In the genomic region with DNA sequence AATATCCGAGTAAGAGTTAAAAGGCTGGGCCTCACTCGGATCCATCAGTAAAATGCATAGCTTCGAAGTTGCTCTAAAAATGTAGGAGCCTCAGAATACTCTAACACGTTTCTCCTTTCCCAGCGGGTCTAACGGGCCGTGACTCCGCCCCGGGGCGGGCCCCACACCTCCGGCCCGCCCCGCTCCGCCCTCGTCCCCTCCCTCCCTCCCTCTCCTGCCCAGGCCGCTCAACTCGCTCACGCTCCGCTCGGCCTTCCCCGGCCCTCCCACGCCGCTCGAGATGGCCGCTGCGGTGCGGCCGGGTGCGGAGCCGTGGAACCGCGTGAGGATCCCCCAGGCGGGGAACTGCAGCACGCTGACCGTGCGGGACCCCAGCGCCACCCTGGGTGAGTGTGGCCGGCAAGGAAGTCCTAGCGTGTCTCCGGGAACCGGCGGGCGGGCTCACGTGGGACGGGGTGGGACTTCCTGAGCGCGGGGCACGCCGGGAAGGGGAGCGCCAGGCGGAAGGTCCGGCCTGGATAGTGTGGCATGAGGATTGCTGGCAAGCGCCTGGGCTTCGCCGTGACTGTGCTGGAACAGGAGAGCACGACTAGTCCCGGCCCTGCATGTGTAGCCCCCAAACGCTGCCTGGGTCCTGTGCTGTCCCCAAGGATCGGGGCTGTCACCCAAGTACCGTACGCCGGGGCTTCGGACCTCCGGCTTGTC, we compare ENCODE assay signal across 8 mouse cellular contexts. TPM values are rescaled to one million over a fixed set of nuclear protein-coding genes. Genes with fewer than 3 reads are reported as not detected.
DNase-seq lines count a peak whose midpoint lies in the region; ATAC-seq lines count a peak whose summit lies in the region.

Gene Nepro, plus strand, starts transcription at position 219 of the 705 bp plus-strand sequence.

- peak; percentile 78 for ATAC-seq in common myeloid progenitor, adult 5-6 weeks (replicated peaks; ENCODE audit: low read depth, poor library complexity, severe bottlenecking)
- peak; percentile 76 for ATAC-seq in megakaryocyte progenitor cell, adult 5-6 weeks (replicated peaks; ENCODE audit: poor library complexity)

- peak; percentile 95 for DNase-seq in ZHBTc4 (ENCODE audit: low read depth, low spot score)
- DNase-seq in gastrocnemius, adult 8-10 months (ENCODE audit: low spot score in 2 of 2): peak; percentile 92 to 93
- DNase-seq in hindlimb bud, embryonic 11.5 days (ENCODE audit: extremely low spot score, low read depth, low spot score): peak; percentile 64
- peak; percentile 80 to 93 for DNase-seq in left cerebral cortex, adult 9 months (ENCODE audit: low spot score in 2 of 2)
- DNase-seq in right cerebral cortex, postnatal 14 days: peak; percentile 91
- DNase-seq in urinary bladder, postnatal 36 days (ENCODE audit: low spot score in 2 of 2): peak; percentile 93 to 96

RNA-seq across cellular contexts. Expression of gene Nepro, which starts in this region (rescaled TPM):
- 22.7 and 25.1 TPM in 2 replicates for total RNA-seq in common myeloid progenitor, adult 5-6 weeks (2017)
- total RNA-seq in gastrocnemius, adult 8-10 months (2022): 1 to 10 TPM; 2.9 to 5.6 (median 3.3) TPM
- 18.6 and 20.5 TPM in 2 replicates for total RNA-seq in megakaryocyte progenitor cell, adult 5-6 weeks (2015)
- 19.4 and 26.3 TPM in 2 replicates for total RNA-seq in megakaryocyte progenitor cell, adult 5-6 weeks (2017)

Comparison
In these comparisons a context has a peak if more than half of its experiments do, and no peak if none do; other contexts are left out.
1. Peak in every context shown above with its lines: DNase-seq and ATAC-seq.